Mouse (Mus musculus) left cerebral cortex, adult 2 months (tissue): Measurements from ENCODE around the gene Ran. TPM values are rescaled to one million over a fixed set of nuclear protein-coding genes. Genes with fewer than 3 reads are reported as not detected.
A peak's percentile ranks its signal among the peaks of the same experiment; 100 is the strongest.
"Not testable (repeated sequence)": the region's sequence is repeated elsewhere in the genome, so short reads cannot be mapped to it uniquely, and the experiment has no call there.

ENCODE experiments used
- DNase-seq, 2 experiments: peaks; one replicate each; pipeline ENCODE4 v3.0.0; 2021 to 2022; ENCODE audit warnings: low spot score in 2 of 2, mixed read lengths in 1 of 2; ENCODE audit errors: extremely low spot score in 1 of 2
- H3K27ac ChIP-seq: fragments of 200-600 bp; 2 replicates; pipeline ENCODE4 v1.8.1; 2022
- H3K4me3 ChIP-seq: fragments of 200-600 bp; 2 replicates; pipeline ENCODE4 v1.8.1; 2022
- CTCF ChIP-seq: fragments of 200-600 bp; IDR thresholded peaks from 2 replicates; pipeline ENCODE4 v1.8.1; 2022; ENCODE audit warnings: antibody characterized with exemption, mild to moderate bottlenecking, moderate library complexity
- intact Hi-C: fragments of 180-260 bp; cut with DNase I; formaldehyde crosslinking; loops from one replicate; pipeline ENCODE4 v1.15.1; 2025
- long read RNA-seq, 2 experiments: library from polyadenylated mRNA; stranded (forward); transcript quantifications; one replicate each; pipeline ENCODE4 v2.0.0; 2021; ENCODE audit warnings: borderline mapping rate in 2 of 2
- total RNA-seq, 2 experiments: library from RNA; stranded (reverse); gene quantifications; 2 replicates each; pipeline ENCODE4 v1.2.3; 2021

Ran gene
- 100 to 1,000 TPM; 152 to 166 TPM for total RNA-seq
- long read RNA-seq, experiment 1, transcript Ran-202 (6 exons, 2,423 nt), result minor isoform, 11 of 206 reads
- long read RNA-seq, experiment 1, transcript Ran-201 (7 exons, 2,377 nt), result major isoform, 176 of 206 reads
- long read RNA-seq, experiment 1, partial matches to known transcripts, result 17 of 206 reads
- long read RNA-seq, experiment 1, other reads (novel, unspliced or antisense), result 2 of 206 reads
- long read RNA-seq, experiment 2, transcript Ran-202 (6 exons, 2,423 nt), result minor isoform, 8 of 138 reads
- long read RNA-seq, experiment 2, transcript Ran-201 (7 exons, 2,377 nt), result major isoform, 125 of 138 reads
- long read RNA-seq, experiment 2, partial matches to known transcripts, result 1 of 138 reads
- long read RNA-seq, experiment 2, other reads (novel, unspliced or antisense), result 4 of 138 reads

GRCm38 (mm10) chr5:129019497-129020299 is at the start of gene Ran:
Ran (plus strand) TSS chr5:129020069.
- no peak for TF ChIP-seq CTCF
- intact Hi-C loops, result no loop called here

GRCm38 (mm10) chr5:128970878-128971277 is 49.0 kb upstream of the Ran start:
- intact Hi-C loops, result loop anchor here (2.0 to 5.0 kb wide), 3 partner anchors 164 to 444 kb away; no protein-coding TSS in a partner anchor
- no peak for TF ChIP-seq CTCF
- Histone ChIP-seq H3K4me3 (no peak overlapping the region), H3K27ac (no peak overlapping the region)
- no peak for DNase-seq

More at GRCm38 (mm10) chr5:129019497-129020299, at the start of gene Ran:
- H3K27ac ChIP-seq, result peak within 1 kb of the TSS; percentile 99
- peak within 1 kb of the TSS; percentile 92 for H3K4me3 ChIP-seq
- peak; percentile 96 to 97 for DNase-seq

GRCm38 (mm10) chr5:128971298-128971697 is 48.6 kb upstream of the Ran start:
- DNase-seq, result peak; percentile 73 to 85
- intact Hi-C loops, result loop anchor here (2.0 to 5.0 kb wide), 3 partner anchors 164 to 444 kb away; no protein-coding TSS in a partner anchor

GRCm38 (mm10) chr5:128976266-128976665 is 43.6 kb upstream of the Ran start:
- intact Hi-C loops, result no loop called here
- no peak overlapping the region for H3K27ac ChIP-seq
- TF ChIP-seq CTCF, result peak; percentile 55
- no peak overlapping the region for H3K4me3 ChIP-seq
- DNase-seq, result no peak

More at GRCm38 (mm10) chr5:128971298-128971697, 48.6 kb upstream of the Ran start:
- TF ChIP-seq CTCF, result peak; percentile 76
- H3K4me3 ChIP-seq, result no peak overlapping the region
- H3K27ac ChIP-seq, result no peak overlapping the region

- H3K27ac ChIP-seq, intact Hi-C loops, H3K4me3 ChIP-seq, DNase-seq: not testable (repeated sequence)
Observed at GRCm38 (mm10) chr5:128977466-128977865, 42.4 kb upstream of the Ran start.

GRCm38 (mm10) chr5:128978957-128979356 is 40.9 kb upstream of the Ran start:
- intact Hi-C loops, result no loop called here
- Histone ChIP-seq H3K4me3 (no peak overlapping the region), H3K27ac (no peak overlapping the region)
- no peak for DNase-seq
- TF ChIP-seq CTCF, result no peak

- H3K4me3 ChIP-seq, result no peak overlapping the region
- intact Hi-C loops, result loop anchor here (2.0 kb wide), 1 partner anchor 250 kb away; no protein-coding TSS in a partner anchor
- no peak overlapping the region for H3K27ac ChIP-seq
- DNase-seq, result no peak
- no peak for TF ChIP-seq CTCF
Observed at GRCm38 (mm10) chr5:128980857-128981256, 39.0 kb upstream of the Ran start.

- H3K4me3 ChIP-seq, result no peak overlapping the region
Observed at GRCm38 (mm10) chr5:128981607-128982006, 38.3 kb upstream of the Ran start.

GRCm38 (mm10) chr5:128984536-128984935 is 35.3 kb upstream of the Ran start:
- TF ChIP-seq CTCF, result no peak
- DNase-seq, result no peak
- intact Hi-C loops, result no loop called here
- H3K27ac ChIP-seq, result 0 out of 2 replicates have a peak overlapping the region, but pooled peaks have one; percentile 9
- no peak overlapping the region for H3K4me3 ChIP-seq

More at GRCm38 (mm10) chr5:128981607-128982006, 38.3 kb upstream of the Ran start:
- H3K27ac ChIP-seq, result no peak overlapping the region
- peak; percentile 43 to 80 for DNase-seq
- intact Hi-C loops, result loop anchor here (2.0 kb wide), 1 partner anchor 251 kb away; no protein-coding TSS in a partner anchor
- peak; percentile 76 for TF ChIP-seq CTCF

GRCm38 (mm10) chr5:128985946-128986345 is 33.9 kb upstream of the Ran start:
- no peak for TF ChIP-seq CTCF
- DNase-seq, result no peak
- intact Hi-C loops, result no loop called here
- no peak overlapping the region for H3K4me3 ChIP-seq
- H3K27ac ChIP-seq, result no peak overlapping the region

- DNase-seq, result no peak
- no peak for TF ChIP-seq CTCF
- H3K4me3 ChIP-seq, result no peak overlapping the region
- no peak overlapping the region for H3K27ac ChIP-seq
- intact Hi-C loops, result no loop called here
Observed at GRCm38 (mm10) chr5:128987141-128987954, 32.5 kb upstream of the Ran start.
